Mouse (Mus musculus): Measurements from ENCODE around the gene AI464131. TPM values are rescaled to one million over a fixed set of nuclear protein-coding genes. Genes with fewer than 3 reads are reported as not detected.

AI464131 gene
- polyA plus RNA-seq, 1 experiment from 2014 or later = 8.0 TPM

DNA sequence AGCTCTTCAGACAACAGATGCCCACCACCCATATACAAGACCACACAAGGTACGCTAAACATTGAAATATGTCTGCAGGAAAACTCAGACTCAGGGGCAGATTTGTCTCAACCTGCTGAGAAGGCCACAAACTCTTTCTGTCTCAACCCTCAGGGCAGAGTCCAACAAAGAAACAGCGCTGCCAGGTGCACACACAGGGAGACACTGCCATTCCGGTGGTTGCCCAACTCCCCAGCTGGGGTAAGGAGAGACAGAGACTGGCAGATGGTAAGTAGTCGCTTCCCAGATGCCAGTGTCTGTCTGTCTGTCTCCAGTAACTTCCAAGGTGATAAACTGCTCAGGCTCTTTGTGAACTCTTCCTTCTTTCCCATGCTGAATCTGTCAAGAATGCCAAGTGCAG is 2.1 kb downstream of the AI464131 start:
- no peaks in the 10 kb centered on the region for H3K36me3 ChIP-seq (ENCODE audit: control insufficient read depth, insufficient read depth, low read length)
- no peak for ATAC-seq (ENCODE audit: low read depth)
- WGBS = 66% methylated on average over 4 of the region's 4 CpGs

GRCm38 (mm10) chr4:41499619-41500018 is 3.3 kb downstream of the AI464131 start:
- H3K4me2 ChIP-seq (ENCODE audit: low read depth, low read length) = peak overlapping the region; percentile 52; the same call in 1 of the 2 replicates
- peaks cover 27% of the 10 kb centered on the region for H3K27me3 ChIP-seq (ENCODE audit: control insufficient read depth, insufficient read depth, low read length)
- no peaks in the 10 kb centered on the region for H3K36me3 ChIP-seq (ENCODE audit: control insufficient read depth, insufficient read depth, low read length)
- no peak overlapping the region for H3K9ac ChIP-seq (replicated peaks; ENCODE audit: low read depth, low read length)
- H3K27ac ChIP-seq (ENCODE audit: low read depth, low read length) = no peak overlapping the region
- no peaks in the 10 kb centered on the region for H3K9me3 ChIP-seq (ENCODE audit: control insufficient read depth, low read length)
- ATAC-seq (ENCODE audit: low read depth) = no peak
- H3K4me3 ChIP-seq (ENCODE audit: low read depth, low read length) = no peak overlapping the region
- peaks cover 22% of the 10 kb centered on the region; the same call in 1 of the 2 replicates for H3K4me1 ChIP-seq (ENCODE audit: control insufficient read depth, insufficient read depth, low read length)
- 52% methylated on average over 8 of the region's 8 CpGs for WGBS

More for the DNA sequence above, 2.1 kb downstream of the AI464131 start:
- Histone ChIP-seq H3K4me1 (ENCODE audit: control insufficient read depth, insufficient read depth, low read length) (peaks cover 22% of the 10 kb centered on the region; the same call in 1 of the 2 replicates), H3K4me2 (ENCODE audit: low read depth, low read length) (no peak overlapping the region), H3K9me3 (ENCODE audit: control insufficient read depth, low read length) (no peaks in the 10 kb centered on the region), H3K4me3 (ENCODE audit: low read depth, low read length) (no peak overlapping the region), H3K9ac (replicated peaks; ENCODE audit: low read depth, low read length) (no peak overlapping the region), H3K27ac (ENCODE audit: low read depth, low read length) (no peak overlapping the region), H3K27me3 (ENCODE audit: control insufficient read depth, insufficient read depth, low read length) (peaks cover 25% of the 10 kb centered on the region)

GRCm38 (mm10) chr4:41498921-41499391 is 3.9 kb downstream of the AI464131 start:
- Histone ChIP-seq H3K4me2 (ENCODE audit: low read depth, low read length) (peak overlapping the region; percentile 52), H3K27ac (ENCODE audit: low read depth, low read length) (no peak overlapping the region), H3K36me3 (ENCODE audit: control insufficient read depth, insufficient read depth, low read length) (no peaks in the 10 kb centered on the region), H3K27me3 (ENCODE audit: control insufficient read depth, insufficient read depth, low read length) (peaks cover 27% of the 10 kb centered on the region), H3K4me3 (ENCODE audit: low read depth, low read length) (peak overlapping the region; percentile 25), H3K9ac (replicated peaks; ENCODE audit: low read depth, low read length) (peak overlapping the region; percentile 28; the same call in 1 of the 2 replicates), H3K4me1 (ENCODE audit: control insufficient read depth, insufficient read depth, low read length) (peaks cover 22% of the 10 kb centered on the region; the same call in 1 of the 2 replicates), H3K9me3 (ENCODE audit: control insufficient read depth, low read length) (no peaks in the 10 kb centered on the region)
- no peak for ATAC-seq (ENCODE audit: low read depth)
- WGBS = 5% methylated on average over 43 of the region's 43 CpGs

DNA sequence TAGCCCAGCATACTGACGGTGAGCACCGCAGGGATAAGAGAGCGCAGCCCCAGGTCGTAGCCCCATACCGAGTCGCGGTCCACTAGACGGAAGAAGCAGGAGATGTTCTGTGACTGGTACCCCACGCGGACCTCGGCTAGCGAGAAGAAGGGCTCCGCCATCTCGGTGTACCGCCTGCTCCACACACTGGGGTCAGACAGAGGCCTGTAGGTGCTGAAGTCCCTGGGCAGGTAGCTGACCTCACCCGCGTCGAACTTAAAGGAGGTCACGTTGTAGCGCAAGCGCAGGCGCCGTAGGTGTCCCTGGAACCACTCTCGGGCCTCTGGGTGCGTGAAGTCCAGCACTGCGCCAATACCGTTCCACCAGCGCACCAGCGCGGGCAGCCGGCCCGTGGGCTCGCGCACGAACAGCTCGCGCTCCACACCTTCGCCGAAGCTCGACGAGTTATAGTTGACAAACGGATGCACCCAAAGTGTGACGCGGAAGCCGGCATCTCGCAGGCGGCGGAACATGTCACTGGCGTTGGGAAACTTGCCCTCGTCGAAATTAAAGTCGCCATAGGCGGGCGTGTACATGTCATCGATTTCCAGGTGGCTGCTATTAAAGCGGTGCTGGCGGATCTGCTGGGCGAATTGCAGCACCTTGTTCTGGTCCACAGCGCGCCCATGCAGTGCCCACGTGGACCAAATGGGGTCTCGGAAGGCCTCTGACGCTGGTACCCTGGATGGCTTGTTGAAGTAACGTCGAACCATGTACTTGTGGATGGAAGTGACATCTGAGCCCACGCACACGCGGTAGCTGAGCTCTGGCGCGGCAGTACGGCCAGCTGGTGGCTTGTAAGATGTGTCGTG is 4.7 kb downstream of the AI464131 start:
- peaks cover 22% of the 10 kb centered on the region; the same call in 1 of the 2 replicates for H3K4me1 ChIP-seq (ENCODE audit: control insufficient read depth, insufficient read depth, low read length)
- peak overlapping the region; percentile 25 for H3K4me3 ChIP-seq (ENCODE audit: low read depth, low read length)
- no peak for ATAC-seq (ENCODE audit: low read depth)
- no peaks in the 10 kb centered on the region for H3K36me3 ChIP-seq (ENCODE audit: control insufficient read depth, insufficient read depth, low read length)
- H3K4me2 ChIP-seq (ENCODE audit: low read depth, low read length) = peak overlapping the region; percentile 52
- H3K9ac ChIP-seq (replicated peaks; ENCODE audit: low read depth, low read length) = peak overlapping the region; percentile 7; the same call in 1 of the 2 replicates
- no peaks in the 10 kb centered on the region for H3K9me3 ChIP-seq (ENCODE audit: control insufficient read depth, low read length)
- no peak overlapping the region for H3K27ac ChIP-seq (ENCODE audit: low read depth, low read length)
- peaks cover 27% of the 10 kb centered on the region for H3K27me3 ChIP-seq (ENCODE audit: control insufficient read depth, insufficient read depth, low read length)
- 10% methylated on average over 70 of the region's 72 CpGs for WGBS

DNA sequence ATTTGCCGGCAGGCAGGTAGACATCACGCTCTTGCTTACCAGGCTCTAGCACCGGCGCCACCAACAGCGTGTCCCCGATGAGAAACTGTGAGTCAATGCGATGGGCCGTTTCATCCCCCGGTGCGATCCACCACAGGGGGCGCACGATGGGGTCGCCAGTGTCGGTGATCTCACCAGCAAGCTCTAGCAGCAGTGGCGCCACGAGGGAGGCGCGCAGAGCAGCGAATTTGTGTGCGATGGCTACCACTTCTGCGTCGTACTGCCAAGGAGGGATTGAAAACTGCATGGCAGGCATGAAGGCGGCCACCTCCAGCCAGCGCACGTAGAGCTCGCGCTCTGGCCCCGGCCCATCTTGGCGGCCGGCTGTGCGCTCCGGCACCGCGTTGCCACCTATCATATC is 5.3 kb downstream of the AI464131 start:
- H3K27ac ChIP-seq (ENCODE audit: low read depth, low read length) = no peak overlapping the region
- peak overlapping the region; percentile 25 for H3K4me3 ChIP-seq (ENCODE audit: low read depth, low read length)
- H3K27me3 ChIP-seq (ENCODE audit: control insufficient read depth, insufficient read depth, low read length) = peaks cover 27% of the 10 kb centered on the region
- H3K9ac ChIP-seq (replicated peaks; ENCODE audit: low read depth, low read length) = peak overlapping the region; percentile 7; the same call in 1 of the 2 replicates
- H3K4me2 ChIP-seq (ENCODE audit: low read depth, low read length) = peak overlapping the region; percentile 52
- H3K36me3 ChIP-seq (ENCODE audit: control insufficient read depth, insufficient read depth, low read length) = no peaks in the 10 kb centered on the region
- WGBS = 4% methylated on average over 34 of the region's 34 CpGs
- H3K9me3 ChIP-seq (ENCODE audit: control insufficient read depth, low read length) = no peaks in the 10 kb centered on the region
- ATAC-seq (ENCODE audit: low read depth) = peak; percentile 38; the same call in 1 of the 2 replicates
- H3K4me1 ChIP-seq (ENCODE audit: control insufficient read depth, insufficient read depth, low read length) = peaks cover 19% of the 10 kb centered on the region; the same call in 1 of the 2 replicates

DNA sequence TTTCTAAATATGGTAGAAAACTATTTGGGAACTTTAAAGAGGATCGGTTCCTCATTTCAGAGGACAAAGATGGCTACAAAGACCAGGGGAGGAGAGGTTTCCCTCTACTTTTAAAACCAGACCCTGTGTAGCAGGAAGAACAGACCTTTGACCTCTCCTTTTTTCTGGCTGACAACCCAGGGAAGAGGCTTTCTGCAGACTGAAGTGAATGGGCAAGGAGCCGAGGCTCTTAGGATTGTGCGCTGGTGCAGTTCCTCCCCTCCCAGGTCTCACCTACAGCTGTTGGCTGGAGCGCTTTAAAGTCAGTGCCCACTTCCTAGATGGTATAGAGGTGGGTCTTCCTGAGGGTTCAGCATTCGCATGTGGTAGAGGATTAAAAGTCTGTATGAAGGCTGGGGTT is 5.8 kb downstream of the AI464131 start:
- peak overlapping the region; percentile 52; the same call in 1 of the 2 replicates for H3K4me2 ChIP-seq (ENCODE audit: low read depth, low read length)
- H3K9ac ChIP-seq (replicated peaks; ENCODE audit: low read depth, low read length) = no peak overlapping the region
- no peaks in the 10 kb centered on the region for H3K9me3 ChIP-seq (ENCODE audit: control insufficient read depth, low read length)
- no peak for ATAC-seq (ENCODE audit: low read depth)
- WGBS = 47% methylated on average over 5 of the region's 5 CpGs
- H3K36me3 ChIP-seq (ENCODE audit: control insufficient read depth, insufficient read depth, low read length) = no peaks in the 10 kb centered on the region
- H3K27me3 ChIP-seq (ENCODE audit: control insufficient read depth, insufficient read depth, low read length) = peaks cover 27% of the 10 kb centered on the region
- no peak overlapping the region for H3K27ac ChIP-seq (ENCODE audit: low read depth, low read length)
- no peak overlapping the region; the same call in 1 of the 2 replicates for H3K4me3 ChIP-seq (ENCODE audit: low read depth, low read length)
- peaks cover 17% of the 10 kb centered on the region; the same call in 1 of the 2 replicates for H3K4me1 ChIP-seq (ENCODE audit: control insufficient read depth, insufficient read depth, low read length)

DNA sequence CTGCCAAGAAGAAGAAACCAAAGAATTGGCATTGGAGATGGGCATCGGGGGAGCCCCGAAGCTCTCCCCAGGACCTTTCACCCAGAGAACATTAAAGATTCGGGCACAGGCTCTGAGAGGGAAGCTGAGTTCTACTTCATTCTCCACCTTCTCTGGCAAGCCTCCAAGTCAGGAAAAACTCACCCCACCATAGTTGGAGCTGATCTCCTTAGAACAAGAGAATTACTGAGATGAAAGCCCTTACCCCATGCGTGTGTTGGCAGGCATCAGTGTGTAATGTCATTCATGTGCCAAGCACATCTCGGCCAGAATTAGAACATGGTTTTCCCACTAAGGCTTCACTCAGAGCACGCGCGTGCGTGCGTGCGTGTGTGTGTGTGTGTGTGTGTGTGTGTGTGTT is 7.0 kb downstream of the AI464131 start:
- Histone ChIP-seq H3K4me3 (ENCODE audit: low read depth, low read length) (no peak overlapping the region), H3K9ac (replicated peaks; ENCODE audit: low read depth, low read length) (no peak overlapping the region), H3K9me3 (ENCODE audit: control insufficient read depth, low read length) (no peaks in the 10 kb centered on the region), H3K36me3 (ENCODE audit: control insufficient read depth, insufficient read depth, low read length) (no peaks in the 10 kb centered on the region), H3K4me2 (ENCODE audit: low read depth, low read length) (no peak overlapping the region), H3K4me1 (ENCODE audit: control insufficient read depth, insufficient read depth, low read length) (peaks cover 16% of the 10 kb centered on the region; the same call in 1 of the 2 replicates), H3K27me3 (ENCODE audit: control insufficient read depth, insufficient read depth, low read length) (peaks cover 27% of the 10 kb centered on the region), H3K27ac (ENCODE audit: low read depth, low read length) (no peak overlapping the region)
- ATAC-seq (ENCODE audit: low read depth) = no peak
- WGBS = 84% methylated on average over 11 of the region's 11 CpGs

- ATAC-seq (ENCODE audit: low read depth) = no peak
- Histone ChIP-seq H3K9ac (replicated peaks; ENCODE audit: low read depth, low read length) (no peak overlapping the region), H3K4me2 (ENCODE audit: low read depth, low read length) (no peak overlapping the region), H3K27me3 (ENCODE audit: control insufficient read depth, insufficient read depth, low read length) (peaks cover 24% of the 10 kb centered on the region), H3K4me3 (ENCODE audit: low read depth, low read length) (no peak overlapping the region), H3K36me3 (ENCODE audit: control insufficient read depth, insufficient read depth, low read length) (no peaks in the 10 kb centered on the region), H3K27ac (ENCODE audit: low read depth, low read length) (no peak overlapping the region), H3K9me3 (ENCODE audit: control insufficient read depth, low read length) (no peaks in the 10 kb centered on the region), H3K4me1 (ENCODE audit: control insufficient read depth, insufficient read depth, low read length) (peaks cover 16% of the 10 kb centered on the region; the same call in 1 of the 2 replicates)
- 78% methylated on average over 4 of the region's 4 CpGs for WGBS
Measured at GRCm38 (mm10) chr4:41495076-41495475, 7.8 kb downstream of the AI464131 start.

DNA sequence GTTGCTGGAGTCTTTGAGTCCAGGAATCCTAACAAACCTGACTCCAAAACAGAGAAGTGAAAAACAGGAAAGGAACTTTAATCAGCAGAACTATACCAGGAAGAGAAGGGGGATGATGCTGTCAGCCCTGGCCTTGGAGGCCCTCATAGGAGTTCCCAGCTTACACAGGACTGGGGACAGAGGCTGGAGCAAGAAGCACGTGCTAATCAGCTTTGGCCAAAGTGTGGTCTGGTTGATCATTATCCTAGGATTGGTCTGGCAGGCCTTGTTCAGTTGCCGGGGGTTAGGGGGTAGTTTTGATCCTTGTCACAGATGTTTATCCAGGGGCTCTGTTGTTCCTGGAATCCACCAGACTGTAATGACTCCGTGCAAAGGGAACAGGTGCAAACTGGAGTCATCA is 8.5 kb downstream of the AI464131 start:
- Histone ChIP-seq H3K4me1 (ENCODE audit: control insufficient read depth, insufficient read depth, low read length) (peaks cover 16% of the 10 kb centered on the region; the same call in 1 of the 2 replicates), H3K27ac (ENCODE audit: low read depth, low read length) (no peak overlapping the region), H3K27me3 (ENCODE audit: control insufficient read depth, insufficient read depth, low read length) (peaks cover 19% of the 10 kb centered on the region), H3K4me3 (ENCODE audit: low read depth, low read length) (no peak overlapping the region), H3K36me3 (ENCODE audit: control insufficient read depth, insufficient read depth, low read length) (no peaks in the 10 kb centered on the region), H3K9me3 (ENCODE audit: control insufficient read depth, low read length) (no peaks in the 10 kb centered on the region), H3K4me2 (ENCODE audit: low read depth, low read length) (no peak overlapping the region), H3K9ac (replicated peaks; ENCODE audit: low read depth, low read length) (no peak overlapping the region)
- 40% methylated on average over 3 of the region's 3 CpGs for WGBS
- ATAC-seq (ENCODE audit: low read depth) = no peak

Data from neural tube, embryonic 14.5 days (tissue).